Mouse (Mus musculus): ENCODE results near the gene Hap1. TPM values are rescaled to one million over a fixed set of nuclear protein-coding genes. Genes with fewer than 3 reads are reported as not detected.

The Hap1 gene
- 0.23 and 0.51 TPM in 2 replicates for polyA plus RNA-seq (2012; rRNA removed)
- polyA plus RNA-seq (2014; fragmentation: Nextera tagmentation; extraction: Ambion mirVana), result 0.06 and 0.38 TPM in 2 replicates

DNA sequence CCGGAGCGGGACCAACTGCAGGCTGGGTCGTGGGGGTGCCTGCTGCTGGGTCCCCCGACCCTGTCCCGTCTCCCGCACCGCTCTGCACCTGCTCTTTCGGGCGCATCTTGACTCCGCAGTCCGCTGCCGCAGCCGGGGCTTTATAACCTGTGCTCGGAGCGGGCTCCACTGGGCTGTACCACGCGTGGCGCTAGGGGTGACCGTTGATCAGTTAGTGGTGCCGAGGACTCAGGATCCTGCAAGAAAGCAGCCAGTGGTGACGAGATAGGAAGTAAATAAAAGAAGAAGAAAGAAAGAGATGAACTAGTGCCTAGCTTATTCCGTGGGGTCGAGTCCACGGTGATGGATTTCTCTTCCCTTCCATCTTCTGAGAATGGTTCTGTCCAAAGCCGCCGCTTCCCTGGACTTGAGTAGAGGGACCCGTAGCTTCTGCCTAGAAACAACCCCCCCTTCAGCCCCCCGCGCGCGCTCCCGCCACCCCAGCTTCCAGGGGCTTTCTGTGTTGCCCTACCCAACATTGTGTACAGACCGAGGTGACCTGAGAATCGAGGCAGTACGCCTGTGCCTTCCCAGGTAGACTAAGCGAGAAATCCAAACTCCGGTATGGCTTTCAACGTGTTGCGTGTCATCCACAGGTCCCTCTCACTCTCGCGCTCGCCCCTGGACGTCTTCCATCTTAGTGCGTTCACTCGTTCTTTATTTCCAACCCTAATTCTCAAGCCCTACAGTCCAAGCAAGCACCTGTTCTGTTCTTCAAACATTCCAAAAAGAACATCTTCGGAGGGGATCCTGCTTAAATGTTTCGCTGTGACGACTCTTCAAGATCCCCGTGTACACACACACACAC lies at the start of gene Hap1:
Hap1 (minus strand) TSS at position 157 of the 847 bp plus-strand sequence.
- TF ChIP-seq CTCF (IDR thresholded peaks at IDR 0.05; ENCODE audit: low read depth) (no peak), EP300 (IDR thresholded peaks at IDR 0.05; ENCODE audit: low read depth) (no peak)
- H3K9ac ChIP-seq (replicated peaks), result no peak within 1 kb of the TSS
- no peak within 1 kb of the TSS for H3K27ac ChIP-seq
- peaks cover 60% of the 10 kb centered on the region for H3K27me3 ChIP-seq (ENCODE audit: control insufficient read depth, insufficient read depth, low read length)
- WGBS (ENCODE audit: insufficient replicate concordance), result 2% methylated on average over 49 of the region's 49 CpGs
- H3K4me1 ChIP-seq (replicated peaks; ENCODE audit: control insufficient read depth in 2 of 2, insufficient read depth in 2 of 2, low read length in 1 of 2), result no peaks in the 10 kb centered on the region
- DNase-seq (ENCODE audit: low read depth in 3 of 3, low spot score in 3 of 3), result no peak
- no peaks in the 10 kb centered on the region for H3K9me3 ChIP-seq (ENCODE audit: control insufficient read depth, low read length)
- ATAC-seq (ENCODE audit: insufficient read depth), result no peak
- peak within 1 kb of the TSS; percentile 72 for H3K4me2 ChIP-seq (ENCODE audit: low read depth)
- peak within 1 kb of the TSS; percentile 47 to 50 for H3K4me3 ChIP-seq (ENCODE audit: insufficient read depth in 1 of 2, low read depth in 2 of 2, low read length in 2 of 2)
- no peaks in the 10 kb centered on the region for H3K36me3 ChIP-seq (replicated peaks; ENCODE audit: control insufficient read depth, insufficient read depth, low read depth)

DNA sequence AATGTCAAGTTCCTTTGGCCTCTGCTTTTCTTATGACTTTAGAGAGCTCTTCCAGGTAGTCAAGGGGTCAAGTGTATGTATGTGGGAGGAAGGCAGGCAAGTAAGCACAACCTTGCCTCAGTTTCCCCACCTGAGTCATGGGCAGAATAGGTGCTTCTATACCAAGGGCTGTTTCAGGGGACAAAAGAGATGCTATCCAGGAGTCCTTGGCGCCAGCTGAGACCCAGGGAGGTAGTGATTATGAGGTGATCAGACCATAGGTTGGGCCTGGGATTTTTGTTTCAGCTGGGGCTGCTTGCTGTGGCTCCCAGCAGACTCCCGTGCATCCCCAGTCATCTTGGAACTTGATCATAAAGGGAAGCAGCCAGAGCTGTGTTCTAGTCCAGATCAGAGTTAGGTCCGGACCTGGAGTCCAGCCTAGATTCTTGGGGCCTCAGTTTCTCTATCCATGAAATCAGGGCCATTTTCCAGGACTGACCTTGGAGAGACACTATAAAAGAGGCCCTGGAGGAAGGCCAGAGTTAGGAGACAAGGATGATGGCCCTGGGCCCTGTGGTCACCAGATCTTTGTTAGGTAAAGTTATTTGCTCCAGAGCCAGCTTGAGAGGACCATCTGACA lies 48.6 kb upstream of the Hap1 start:
- Histone ChIP-seq H3K27ac (no peak overlapping the region), H3K9ac (replicated peaks) (no peak overlapping the region), H3K4me1 (replicated peaks; ENCODE audit: control insufficient read depth in 2 of 2, insufficient read depth in 2 of 2, low read length in 1 of 2) (peaks cover 7 to 14% of the 10 kb centered on the region in 2 experiments), H3K4me3 (ENCODE audit: insufficient read depth in 1 of 2, low read depth in 2 of 2, low read length in 2 of 2) (no peak overlapping the region), H3K9me3 (ENCODE audit: control insufficient read depth, low read length) (no peaks in the 10 kb centered on the region), H3K36me3 (replicated peaks; ENCODE audit: control insufficient read depth, insufficient read depth, low read depth) (no peaks in the 10 kb centered on the region), H3K4me2 (ENCODE audit: low read depth) (no peak overlapping the region), H3K27me3 (ENCODE audit: control insufficient read depth, insufficient read depth, low read length) (no peaks in the 10 kb centered on the region)
- no peak for DNase-seq (ENCODE audit: low read depth in 3 of 3, low spot score in 3 of 3)
- no peak for ATAC-seq (ENCODE audit: insufficient read depth)
- TF ChIP-seq EP300 (IDR thresholded peaks at IDR 0.05; ENCODE audit: low read depth) (no peak), CTCF (IDR thresholded peaks at IDR 0.05; ENCODE audit: low read depth) (no peak)
- 69% methylated on average over 3 of the region's 3 CpGs for WGBS (ENCODE audit: insufficient replicate concordance)

DNA sequence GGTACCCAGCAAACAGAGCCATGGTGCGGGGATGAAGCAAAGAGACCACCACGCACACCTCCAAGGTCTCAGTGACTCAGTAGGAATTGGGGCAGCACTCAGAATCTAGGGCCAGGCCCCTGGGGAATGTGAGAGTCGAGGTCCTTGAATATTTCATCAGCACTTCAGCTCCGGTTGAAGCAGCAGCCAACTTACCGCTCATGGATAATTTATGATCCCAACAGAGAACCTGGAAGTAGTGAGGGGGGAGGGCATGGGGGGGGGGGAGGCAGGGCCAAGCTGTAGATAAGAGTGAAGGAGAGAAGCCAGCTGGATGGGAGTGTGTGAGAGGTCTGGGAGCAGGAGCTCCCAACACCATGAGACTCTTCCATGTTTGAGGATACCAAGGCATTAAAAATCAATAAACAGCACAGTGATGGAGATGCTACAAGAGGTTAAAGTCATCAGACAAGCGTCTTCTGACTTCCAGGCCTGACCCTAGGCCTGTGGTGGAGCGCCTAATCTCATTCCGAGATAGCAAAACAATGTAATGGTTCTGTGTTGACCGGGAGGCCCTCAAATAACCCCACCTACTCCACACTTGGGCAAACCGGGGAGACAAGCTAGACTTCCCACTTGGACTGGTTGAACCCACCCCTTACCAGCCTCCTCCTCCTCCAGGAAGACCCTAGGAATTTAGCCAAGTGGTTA lies 47.7 kb upstream of the Hap1 start:
- Histone ChIP-seq H3K4me1 (replicated peaks; ENCODE audit: control insufficient read depth in 2 of 2, insufficient read depth in 2 of 2, low read length in 1 of 2) (peaks cover 7 to 17% of the 10 kb centered on the region in 2 experiments), H3K4me3 (ENCODE audit: insufficient read depth in 1 of 2, low read depth in 2 of 2, low read length in 2 of 2) (no peak overlapping the region), H3K36me3 (replicated peaks; ENCODE audit: control insufficient read depth, insufficient read depth, low read depth) (no peaks in the 10 kb centered on the region), H3K27me3 (ENCODE audit: control insufficient read depth, insufficient read depth, low read length) (no peaks in the 10 kb centered on the region), H3K9ac (replicated peaks) (no peak overlapping the region), H3K4me2 (ENCODE audit: low read depth) (no peak overlapping the region), H3K27ac (no peak overlapping the region), H3K9me3 (ENCODE audit: control insufficient read depth, low read length) (no peaks in the 10 kb centered on the region)
- TF ChIP-seq CTCF (IDR thresholded peaks at IDR 0.05; ENCODE audit: low read depth) (no peak), EP300 (IDR thresholded peaks at IDR 0.05; ENCODE audit: low read depth) (no peak)
- ATAC-seq (ENCODE audit: insufficient read depth) (no peak), DNase-seq (ENCODE audit: low read depth in 3 of 3, low spot score in 3 of 3) (no peak)
- WGBS (ENCODE audit: insufficient replicate concordance), result 59% methylated on average over 10 of the region's 10 CpGs

DNA sequence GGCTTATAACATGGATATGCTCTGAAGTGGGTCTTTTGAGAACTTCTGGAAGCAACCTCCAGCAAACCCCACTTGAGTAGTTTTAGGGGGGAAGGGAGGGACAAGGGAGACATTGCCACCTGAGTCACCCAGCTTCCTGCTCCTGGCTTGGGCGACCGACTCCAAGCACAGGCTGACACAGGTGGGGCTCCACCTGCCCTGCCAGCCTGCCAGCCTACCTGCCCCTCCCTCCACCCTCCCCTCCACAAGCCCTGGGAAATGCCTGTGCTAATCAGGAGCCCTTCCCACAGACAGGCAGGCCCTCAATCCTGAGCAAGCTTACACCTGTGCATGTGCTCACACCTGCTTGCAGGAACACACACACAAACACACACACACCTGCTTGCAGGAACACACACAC lies 46.8 kb upstream of the Hap1 start:
- Histone ChIP-seq H3K36me3 (replicated peaks; ENCODE audit: control insufficient read depth, insufficient read depth, low read depth) (no peaks in the 10 kb centered on the region), H3K27ac (no peak overlapping the region), H3K9ac (replicated peaks) (no peak overlapping the region), H3K27me3 (ENCODE audit: control insufficient read depth, insufficient read depth, low read length) (no peaks in the 10 kb centered on the region), H3K4me1 (replicated peaks; ENCODE audit: control insufficient read depth in 2 of 2, insufficient read depth in 2 of 2, low read length in 1 of 2) (peaks cover 7 to 20% of the 10 kb centered on the region in 2 experiments), H3K4me3 (ENCODE audit: insufficient read depth in 1 of 2, low read depth in 2 of 2, low read length in 2 of 2) (no peak overlapping the region), H3K4me2 (ENCODE audit: low read depth) (no peak overlapping the region), H3K9me3 (ENCODE audit: control insufficient read depth, low read length) (no peaks in the 10 kb centered on the region)
- WGBS (ENCODE audit: insufficient replicate concordance), result 53% methylated on average over 2 of the region's 2 CpGs
- TF ChIP-seq CTCF (IDR thresholded peaks at IDR 0.05; ENCODE audit: low read depth) (no peak), EP300 (IDR thresholded peaks at IDR 0.05; ENCODE audit: low read depth) (no peak)
- DNase-seq (ENCODE audit: low read depth in 3 of 3, low spot score in 3 of 3), result no peak
- no peak for ATAC-seq (ENCODE audit: insufficient read depth)

DNA sequence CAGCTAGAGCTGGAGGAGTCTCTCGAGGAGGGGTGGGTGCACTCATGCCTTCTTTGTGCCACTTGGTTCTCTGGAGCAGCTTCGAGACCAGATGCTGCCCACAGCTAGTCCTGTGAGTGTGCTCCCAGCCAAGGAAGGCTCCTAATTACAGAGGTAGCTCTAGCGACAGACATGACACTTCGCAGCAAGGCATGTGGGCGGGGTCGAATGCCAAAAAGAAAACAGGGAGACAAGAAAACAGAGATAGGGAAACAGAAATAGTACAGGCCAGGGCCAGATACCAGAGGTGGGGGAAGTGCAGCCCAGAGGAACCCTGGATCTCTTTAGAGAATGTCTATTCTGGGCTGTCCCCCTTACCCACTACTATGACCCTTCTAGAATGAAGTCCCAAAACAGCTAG lies 46.3 kb upstream of the Hap1 start:
- TF ChIP-seq CTCF (IDR thresholded peaks at IDR 0.05; ENCODE audit: low read depth) (no peak), EP300 (IDR thresholded peaks at IDR 0.05; ENCODE audit: low read depth) (no peak)
- DNase-seq (ENCODE audit: low read depth in 3 of 3, low spot score in 3 of 3) (no peak), ATAC-seq (ENCODE audit: insufficient read depth) (no peak)
- Histone ChIP-seq H3K27ac (no peak overlapping the region), H3K36me3 (replicated peaks; ENCODE audit: control insufficient read depth, insufficient read depth, low read depth) (no peaks in the 10 kb centered on the region), H3K9ac (replicated peaks) (no peak overlapping the region), H3K27me3 (ENCODE audit: control insufficient read depth, insufficient read depth, low read length) (no peaks in the 10 kb centered on the region), H3K4me3 (ENCODE audit: insufficient read depth in 1 of 2, low read depth in 2 of 2, low read length in 2 of 2) (no peak overlapping the region), H3K4me1 (replicated peaks; ENCODE audit: control insufficient read depth in 2 of 2, insufficient read depth in 2 of 2, low read length in 1 of 2) (peaks cover 7 to 20% of the 10 kb centered on the region in 2 experiments), H3K4me2 (ENCODE audit: low read depth) (peak overlapping the region; percentile 15), H3K9me3 (ENCODE audit: control insufficient read depth, low read length) (no peaks in the 10 kb centered on the region)
- WGBS (ENCODE audit: insufficient replicate concordance), result 16% methylated on average over 6 of the region's 6 CpGs
